23 mouse cellular contexts compared by ENCODE assay signal in the genomic region with DNA sequence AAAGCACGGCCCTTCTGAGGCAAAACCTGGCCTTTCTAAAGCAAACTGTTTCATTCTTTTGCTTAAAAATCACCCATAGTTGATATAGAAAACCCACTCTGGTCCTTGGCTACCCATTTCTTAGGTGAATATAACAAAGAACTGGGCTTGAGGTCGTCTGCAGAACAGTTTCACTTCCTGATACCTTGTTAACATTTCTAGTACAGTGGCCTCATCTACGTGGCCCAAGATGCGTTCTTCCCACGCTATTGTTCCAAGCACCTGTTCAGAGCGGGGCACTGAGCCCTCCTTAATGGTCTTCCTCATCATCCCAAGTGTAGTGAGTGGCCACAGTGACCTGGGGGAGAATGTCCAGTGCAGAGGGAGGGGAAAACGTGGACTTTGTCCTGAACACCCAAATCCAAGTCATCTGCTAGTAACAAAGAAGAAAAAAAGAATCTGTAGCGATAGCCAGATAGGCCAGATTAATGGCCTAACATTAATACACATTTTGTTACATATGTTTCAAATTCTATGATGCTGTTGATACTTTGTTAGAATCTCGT. TPM values are rescaled to one million over a fixed set of nuclear protein-coding genes. Genes with fewer than 3 reads are reported as not detected.
DNase-seq lines count a peak whose midpoint lies in the region; ATAC-seq and TF ChIP-seq lines count a peak whose summit lies in the region.
"Had no signal": no experiment of that assay in that cellular context is flagged by ENCODE, and none has a peak within 500 bp of the region (broad histone marks: within the 10 kb centered on the region; RNA-seq: fewer than 3 reads in every experiment).

No protein-coding gene starts in this region.

- TF ChIP-seq EP300 in CH12.LX (IDR thresholded peaks at IDR 0.05; ENCODE audit: low read length) = peak; percentile 85

- peak; percentile 30 for DNase-seq in kidney, adult 18-20 months
- peak; percentile 56 for DNase-seq in midbrain, embryonic 11.5 days (ENCODE audit: low spot score, missing footprints)
- no peak for DNase-seq in CH12.LX (ENCODE audit: extremely low read depth)
- DNase-seq in testis, postnatal 10 days (ENCODE audit: low spot score) = no peak
- DNase-seq: adrenal gland, postnatal 10 days; cerebellum, adult 9-10 months; gastrocnemius, postnatal 14 days; heart, postnatal 36 days; lung, adult 2 months; right cerebral cortex, adult 18-20 months had no signal

- H3K27ac ChIP-seq in kidney, embryonic 14.5 days (ENCODE audit: low read depth, low read length) = no peak overlapping the region
- no peak overlapping the region for H3K27ac ChIP-seq in midbrain, embryonic 11.5 days (ENCODE audit: low read depth, low read length)
- H3K27ac ChIP-seq in midbrain, embryonic 15.5 days = no peak overlapping the region
- H3K27ac ChIP-seq in CH12.LX (ENCODE audit: insufficient read depth, low read depth) = no peak overlapping the region
- H3K27ac ChIP-seq: embryonic facial prominence, embryonic 12.5 days; forebrain, embryonic 13.5 days; hindbrain, embryonic 15.5 days; limb, embryonic 10.5 days had no signal

- no peaks in the 10 kb centered on the region for H3K36me3 ChIP-seq in kidney, embryonic 14.5 days (ENCODE audit: control insufficient read depth, insufficient read depth, low read length)
- H3K36me3 ChIP-seq in midbrain, embryonic 11.5 days (ENCODE audit: control insufficient read depth, insufficient read depth, low read length) = no peaks in the 10 kb centered on the region
- H3K36me3 ChIP-seq in midbrain, embryonic 15.5 days (replicated peaks) = no peaks in the 10 kb centered on the region
- no peaks in the 10 kb centered on the region for H3K36me3 ChIP-seq in CH12.LX (replicated peaks in 1 of 2; ENCODE audit: control insufficient read depth in 1 of 2, insufficient read depth in 1 of 2, low read length in 1 of 2)
- H3K36me3 ChIP-seq: embryonic facial prominence, embryonic 12.5 days; hindbrain, embryonic 15.5 days; limb, embryonic 10.5 days had no signal

- no peaks in the 10 kb centered on the region for H3K4me1 ChIP-seq in kidney, embryonic 14.5 days (ENCODE audit: control insufficient read depth, insufficient read depth, low read length)
- H3K4me1 ChIP-seq in midbrain, embryonic 11.5 days (ENCODE audit: control insufficient read depth, insufficient read depth, low read length) = no peaks in the 10 kb centered on the region
- H3K4me1 ChIP-seq in midbrain, embryonic 15.5 days = no peaks in the 10 kb centered on the region
- H3K4me1 ChIP-seq in CH12.LX (ENCODE audit: control insufficient read depth in 1 of 2, insufficient read depth in 2 of 2) = peaks cover 12 to 31% of the 10 kb centered on the region in 2 experiments
- H3K4me1 ChIP-seq: embryonic facial prominence, embryonic 12.5 days; forebrain, embryonic 13.5 days; hindbrain, embryonic 15.5 days; limb, embryonic 10.5 days had no signal

- dilution Hi-C loops in CH12.LX (cut with MboI; ENCODE audit: extremely low pct_ligation_motif_present, extremely low pct_unique_long_range_greater_than_20kb, low sequenced_read_pairs) = no loop called here

- no peak for ATAC-seq in kidney, embryonic 14.5 days (ENCODE audit: low FRiP score, low TSS enrichment)
- ATAC-seq in midbrain, embryonic 11.5 days (ENCODE audit: low FRiP score) = no peak
- no peak for ATAC-seq in midbrain, embryonic 15.5 days (replicated peaks)
- peak; percentile 53; the same call in 1 of the 2 replicates for ATAC-seq in neutrophil, adult 5-6 weeks (ENCODE audit: extremely low read depth, insufficient number of reproducible peaks, low FRiP score, poor library complexity, severe bottlenecking)
- ATAC-seq: forebrain, embryonic 13.5 days; intestine, postnatal 0 days; midbrain, embryonic 16.5 days had no signal

- TF ChIP-seq POLR2A in CH12.LX (IDR thresholded peaks at IDR 0.05; ENCODE audit: low read depth, low read length) = no peak

- no peak overlapping the region for H3K4me2 ChIP-seq in kidney, embryonic 14.5 days (replicated peaks; ENCODE audit: low read depth, low read length)
- no peak overlapping the region for H3K4me2 ChIP-seq in midbrain, embryonic 11.5 days
- no peak overlapping the region for H3K4me2 ChIP-seq in midbrain, embryonic 15.5 days
- H3K4me2 ChIP-seq in CH12.LX (ENCODE audit: insufficient read depth, low read depth, poor library complexity, severe bottlenecking) = peak overlapping the region; percentile 72
- H3K4me2 ChIP-seq: embryonic facial prominence, embryonic 12.5 days; forebrain, embryonic 13.5 days; hindbrain, embryonic 15.5 days; liver, embryonic 11.5 days had no signal

- H3K9ac ChIP-seq in kidney, embryonic 14.5 days (ENCODE audit: low read depth, low read length) = no peak overlapping the region
- H3K9ac ChIP-seq in midbrain, embryonic 11.5 days (ENCODE audit: low read length) = no peak overlapping the region
- H3K9ac ChIP-seq in midbrain, embryonic 15.5 days = no peak overlapping the region
- H3K9ac ChIP-seq in CH12.LX (ENCODE audit: insufficient read depth, low read depth) = no peak overlapping the region
- H3K9ac ChIP-seq: embryonic facial prominence, embryonic 12.5 days; forebrain, embryonic 13.5 days; hindbrain, embryonic 15.5 days had no signal

- H3K27me3 ChIP-seq in kidney, embryonic 14.5 days (ENCODE audit: control insufficient read depth, insufficient read depth, low read length) = no peaks in the 10 kb centered on the region
- no peaks in the 10 kb centered on the region for H3K27me3 ChIP-seq in midbrain, embryonic 11.5 days (ENCODE audit: control insufficient read depth, insufficient read depth, low read length)
- H3K27me3 ChIP-seq in midbrain, embryonic 15.5 days (replicated peaks) = no peaks in the 10 kb centered on the region
- no peaks in the 10 kb centered on the region for H3K27me3 ChIP-seq in CH12.LX (replicated peaks)
- H3K27me3 ChIP-seq: embryonic facial prominence, embryonic 12.5 days; forebrain, embryonic 13.5 days; hindbrain, embryonic 15.5 days; megakaryocyte, embryonic 14.5 days had no signal

- in situ Hi-C loops in CH12.LX (cut with MboI; ENCODE audit: low pct_ligation_motif_present, low pct_unique_long_range_greater_than_20kb, low sequenced_read_pairs) = no loop called here

- no peak for TF ChIP-seq CTCF in CH12.LX (conservative IDR thresholded peaks at IDR 0.05 in 1 of 2, IDR thresholded peaks at IDR 0.05 in 1 of 2; ENCODE audit: low read depth in 2 of 2, low read length in 2 of 2)

- H3K79me2 ChIP-seq in CH12.LX (replicated peaks; ENCODE audit: control insufficient read depth, extremely low read depth, insufficient read depth, poor library complexity, severe bottlenecking) = no peaks in the 10 kb centered on the region

- no peak overlapping the region for H3K4me3 ChIP-seq in kidney, embryonic 14.5 days (ENCODE audit: low read length)
- no peak overlapping the region for H3K4me3 ChIP-seq in midbrain, embryonic 11.5 days (ENCODE audit: low read depth, low read length)
- no peak overlapping the region for H3K4me3 ChIP-seq in midbrain, embryonic 15.5 days
- no peak overlapping the region for H3K4me3 ChIP-seq in CH12.LX (replicated peaks in 1 of 3; ENCODE audit: low read depth in 2 of 3, low read length in 2 of 3, poor library complexity in 1 of 3)
- H3K4me3 ChIP-seq: embryonic facial prominence, embryonic 12.5 days; erythroblast, embryonic 14.5 days; forebrain, embryonic 13.5 days; hindbrain, embryonic 15.5 days; limb, embryonic 10.5 days; megakaryocyte, embryonic 14.5 days had no signal

- TF ChIP-seq RAD21 in CH12.LX (IDR thresholded peaks at IDR 0.05; ENCODE audit: low read depth, low read length) = no peak

- H3K9me3 ChIP-seq in kidney, embryonic 14.5 days (ENCODE audit: control insufficient read depth, low read length) = no peaks in the 10 kb centered on the region
- H3K9me3 ChIP-seq in midbrain, embryonic 11.5 days (ENCODE audit: control insufficient read depth, low read length) = no peaks in the 10 kb centered on the region
- no peaks in the 10 kb centered on the region for H3K9me3 ChIP-seq in midbrain, embryonic 15.5 days
- H3K9me3 ChIP-seq in CH12.LX (replicated peaks; ENCODE audit: low read length) = no peaks in the 10 kb centered on the region
- H3K9me3 ChIP-seq: embryonic facial prominence, embryonic 12.5 days; forebrain, embryonic 13.5 days; G1E; hindbrain, embryonic 15.5 days; limb, embryonic 10.5 days; megakaryocyte, embryonic 14.5 days had no signal

- 88% methylated on average over 9 of the region's 9 CpGs for WGBS in kidney, embryonic 14.5 days
- 83% methylated on average over 9 of the region's 9 CpGs for WGBS in midbrain, embryonic 11.5 days
- WGBS in midbrain, embryonic 15.5 days = 87% methylated on average over 9 of the region's 9 CpGs

TF ChIP-seq in CH12.LX, 34 proteins besides CTCF, POLR2A, EP300 and RAD21:
- TF ChIP-seq MYC (IDR thresholded peaks at IDR 0.05; ENCODE audit: low read depth, low read length) (0 out of 2 replicates have a peak, but pooled peaks have one; percentile 21), MAZ (IDR thresholded peaks at IDR 0.05; ENCODE audit: low read depth, low read length) (no peak), TCF12 (IDR thresholded peaks at IDR 0.05; ENCODE audit: low read depth, low read length) (peak; percentile 45; the same call in 1 of the 2 replicates), ETS1 (conservative IDR thresholded peaks at IDR 0.05; ENCODE audit: low read depth, low read length) (0 out of 2 replicates have a peak, but pooled peaks have one; percentile 37), IRF4 (IDR thresholded peaks at IDR 0.05; ENCODE audit: low read depth, low read length) (peak; percentile 86), ELF1 (IDR thresholded peaks at IDR 0.05; ENCODE audit: low read depth, low read length) (peak; percentile 32; the same call in 1 of the 2 replicates), MAX (IDR thresholded peaks at IDR 0.05; ENCODE audit: low read length) (0 out of 2 replicates have a peak, but pooled peaks have one; percentile 21), GABPA (IDR thresholded peaks at IDR 0.05; ENCODE audit: insufficient replicate concordance, low read depth, low read length) (no peak)

RNA-seq across cellular contexts. Expression of a gene that starts 11.5 kb away (rescaled TPM):
- 11.0 and 12.7 TPM in 2 replicates for polyA plus RNA-seq in kidney, embryonic 14.5 days (2014; fragmentation: Nextera tagmentation; extraction: Ambion mirVana)
- 3.9 and 4.5 TPM in 2 replicates for polyA plus RNA-seq in midbrain, embryonic 11.5 days (2014; fragmentation: Nextera tagmentation; extraction: Ambion mirVana)
- polyA plus RNA-seq in midbrain, embryonic 15.5 days (2015; fragmentation: Nextera tagmentation; extraction: Ambion mirVana) = 8.4 and 9.3 TPM in 2 replicates
- total RNA-seq in CH12.LX (2012; rRNA removed) = 4.7 and 8.9 TPM in 2 replicates
- 2.2 and 3.5 TPM in 2 replicates for total RNA-seq in CH12.LX (2014; rRNA removed)
- polyA plus RNA-seq in CH12.LX (2012; ENCODE audit: insufficient read length, low read depth) = 3.4 and 4.4 TPM in 2 replicates
- 123 and 128 TPM in 2 replicates for total RNA-seq in neutrophil, adult 5-6 weeks (2017)

Comparison
In these comparisons a context has a peak if more than half of its experiments do, and no peak if none do; other contexts are left out.
1. DNase-seq: peak in kidney, adult 18-20 months (single experiment) and midbrain, embryonic 11.5 days (single experiment); none in CH12.LX (single experiment) and testis, postnatal 10 days (single experiment).